Mouse (Mus musculus) left cerebral cortex, postnatal 25 days (tissue): ENCODE measurements around the gene Lmx1b. TPM values are rescaled to one million over a fixed set of nuclear protein-coding genes. Genes with fewer than 3 reads are reported as not detected.

Experiments used
- DNase-seq, 2 experiments: peaks; one replicate each; pipeline ENCODE4 v3.0.0; 2022; ENCODE audit warnings: low spot score in 2 of 2, mixed read lengths in 1 of 2
- intact Hi-C: fragments of 180-260 bp; cut with DNase I; formaldehyde crosslinking; loops from one replicate; pipeline ENCODE4 v1.15.1; 2025
- total RNA-seq, 2 experiments: library from RNA; stranded (reverse); gene quantifications; 2 replicates each; pipeline ENCODE4 v1.2.3; 2021

The Lmx1b gene
- total RNA-seq, 2 experiments from 2014 or later, result 0.18 to 0.32 TPM

- DNase-seq, result no peak
Observed at GRCm38 (mm10) chr2:33589280-33589679, 51.0 kb downstream of the Lmx1b start.

GRCm38 (mm10) chr2:33584937-33585910 is 55.1 kb downstream of the Lmx1b start:
- no peak for DNase-seq
- intact Hi-C loops, result no loop called here

More at GRCm38 (mm10) chr2:33589280-33589679, 51.0 kb downstream of the Lmx1b start:
- intact Hi-C loops, result no loop called here

GRCm38 (mm10) chr2:33583761-33584160 is 56.5 kb downstream of the Lmx1b start:
- intact Hi-C loops, result no loop called here
- DNase-seq, result no peak

- DNase-seq, result peak in 1 of 2 experiments; percentile 30
- intact Hi-C loops, result no loop called here
Observed at GRCm38 (mm10) chr2:33583317-33583716, 57.0 kb downstream of the Lmx1b start.

GRCm38 (mm10) chr2:33582457-33583060 is 57.8 kb downstream of the Lmx1b start:
- DNase-seq, result no peak
- intact Hi-C loops, result no loop called here

GRCm38 (mm10) chr2:33581866-33582265 is 58.4 kb downstream of the Lmx1b start:
- intact Hi-C loops, result no loop called here
- DNase-seq, result no peak

- DNase-seq, result no peak
- intact Hi-C loops, result no loop called here
Observed at GRCm38 (mm10) chr2:33581449-33581777, 58.9 kb downstream of the Lmx1b start.

- intact Hi-C loops, result no loop called here
- DNase-seq, result peak; percentile 53 to 54
Observed at GRCm38 (mm10) chr2:33580697-33581448, 59.4 kb downstream of the Lmx1b start.

GRCm38 (mm10) chr2:33575406-33575805 is 64.9 kb downstream of the Lmx1b start:
- no peak for DNase-seq
- intact Hi-C loops, result no loop called here

GRCm38 (mm10) chr2:33573075-33573474 is 67.2 kb downstream of the Lmx1b start:
- DNase-seq, result no peak

GRCm38 (mm10) chr2:33571219-33571824 is 69.0 kb downstream of the Lmx1b start:
- intact Hi-C loops, result no loop called here
- DNase-seq, result no peak

More at GRCm38 (mm10) chr2:33573075-33573474, 67.2 kb downstream of the Lmx1b start:
- intact Hi-C loops, result no loop called here

GRCm38 (mm10) chr2:33569698-33570097 is 70.6 kb downstream of the Lmx1b start:
- DNase-seq, result no peak
- intact Hi-C loops, result no loop called here

GRCm38 (mm10) chr2:33569240-33569639 is 71.1 kb downstream of the Lmx1b start:
- no peak for DNase-seq
- intact Hi-C loops, result no loop called here

GRCm38 (mm10) chr2:33565886-33566285 is 74.4 kb downstream of the Lmx1b start:
- intact Hi-C loops, result no loop called here
- DNase-seq, result peak in 1 of 2 experiments; percentile 45

- intact Hi-C loops, result no loop called here
Observed at GRCm38 (mm10) chr2:33564748-33565147, 75.6 kb downstream of the Lmx1b start.

GRCm38 (mm10) chr2:33559752-33560151 is 80.6 kb downstream of the Lmx1b start:
- DNase-seq, result peak; percentile 69 to 71

More at GRCm38 (mm10) chr2:33564748-33565147, 75.6 kb downstream of the Lmx1b start:
- no peak for DNase-seq

GRCm38 (mm10) chr2:33559334-33559733 is 81.0 kb downstream of the Lmx1b start:
- DNase-seq, result peak in 1 of 2 experiments; percentile 64
- intact Hi-C loops, result loop anchor here (5.0 kb wide), 1 partner anchor 83 kb away; the partner anchor contains the start of gene Lmx1b

More at GRCm38 (mm10) chr2:33559752-33560151, 80.6 kb downstream of the Lmx1b start:
- intact Hi-C loops, result loop anchor here (5.0 kb wide), 1 partner anchor 83 kb away; the partner anchor contains the start of gene Lmx1b

- intact Hi-C loops, result loop anchor here (1.0 to 5.0 kb wide), 2 partner anchors 71 to 84 kb away; partner anchors contain the start of gene Lmx1b
- peak; percentile 82 to 87 for DNase-seq
Observed at GRCm38 (mm10) chr2:33558233-33558632, 82.1 kb downstream of the Lmx1b start.

GRCm38 (mm10) chr2:33555573-33555972 is 84.7 kb downstream of the Lmx1b start:
- intact Hi-C loops, result loop anchor here (5.0 kb wide), 1 partner anchor 87 kb away; the partner anchor contains the start of gene Lmx1b
- no peak for DNase-seq
